Mouse (Mus musculus): ENCODE results near the gene Dgat2. TPM values are rescaled to one million over a fixed set of nuclear protein-coding genes. Genes with fewer than 3 reads are reported as not detected.

The Dgat2 gene
- total RNA-seq, 1 experiment from 2014 or later = 26.4 TPM

- peak; percentile 45 for ATAC-seq (ENCODE audit: extremely low read depth, insufficient number of reproducible peaks, low FRiP score, poor library complexity, severe bottlenecking)
Observed at GRCm38 (mm10) chr7:99146906-99147305, 35.6 kb downstream of the Dgat2 start.

DNA sequence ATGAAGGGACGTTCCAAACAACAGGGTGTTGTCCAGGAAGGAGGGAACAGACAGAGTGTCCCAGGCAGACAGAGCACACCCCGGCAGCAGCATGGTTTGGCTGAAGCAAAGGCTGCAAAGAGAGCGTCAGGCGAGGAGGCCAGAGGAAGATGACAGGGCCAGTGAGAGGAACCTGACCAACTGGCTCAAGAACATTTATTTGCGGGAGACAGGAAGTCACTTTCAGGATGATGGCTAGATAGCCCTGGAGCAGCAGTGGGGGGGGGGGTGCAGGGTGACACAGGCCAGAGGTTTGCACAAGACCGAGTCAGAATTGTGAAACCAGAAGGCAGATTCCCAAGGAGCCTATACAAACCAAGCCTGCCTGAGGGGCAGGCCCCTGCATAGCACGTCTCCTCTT is 36.5 kb downstream of the Dgat2 start:
- no peak for ATAC-seq (ENCODE audit: extremely low read depth, insufficient number of reproducible peaks, low FRiP score, poor library complexity, severe bottlenecking)

DNA sequence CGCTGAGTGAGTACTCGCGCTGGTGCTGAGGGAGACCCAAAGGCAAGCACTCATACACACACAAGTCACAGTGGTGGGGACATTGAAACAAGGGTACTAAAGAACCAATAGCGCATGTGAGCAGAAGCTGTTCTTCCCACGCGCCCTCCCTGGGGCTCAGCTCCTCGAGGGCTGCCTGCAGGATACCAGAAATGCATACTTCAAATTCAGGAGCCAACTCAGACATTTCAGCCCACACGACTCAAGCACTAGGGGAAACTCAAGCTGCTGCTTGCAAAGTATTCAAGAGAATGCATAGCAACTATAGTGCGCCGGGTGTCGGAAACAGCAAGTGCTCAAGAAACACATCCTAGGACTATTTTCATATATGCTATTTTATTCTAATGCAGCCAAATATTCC is 37.9 kb downstream of the Dgat2 start:
- no peak for ATAC-seq (ENCODE audit: extremely low read depth, insufficient number of reproducible peaks, low FRiP score, poor library complexity, severe bottlenecking)

- no peak for ATAC-seq (ENCODE audit: extremely low read depth, insufficient number of reproducible peaks, low FRiP score, poor library complexity, severe bottlenecking)
Observed at GRCm38 (mm10) chr7:99143244-99143643, 39.3 kb downstream of the Dgat2 start.

DNA sequence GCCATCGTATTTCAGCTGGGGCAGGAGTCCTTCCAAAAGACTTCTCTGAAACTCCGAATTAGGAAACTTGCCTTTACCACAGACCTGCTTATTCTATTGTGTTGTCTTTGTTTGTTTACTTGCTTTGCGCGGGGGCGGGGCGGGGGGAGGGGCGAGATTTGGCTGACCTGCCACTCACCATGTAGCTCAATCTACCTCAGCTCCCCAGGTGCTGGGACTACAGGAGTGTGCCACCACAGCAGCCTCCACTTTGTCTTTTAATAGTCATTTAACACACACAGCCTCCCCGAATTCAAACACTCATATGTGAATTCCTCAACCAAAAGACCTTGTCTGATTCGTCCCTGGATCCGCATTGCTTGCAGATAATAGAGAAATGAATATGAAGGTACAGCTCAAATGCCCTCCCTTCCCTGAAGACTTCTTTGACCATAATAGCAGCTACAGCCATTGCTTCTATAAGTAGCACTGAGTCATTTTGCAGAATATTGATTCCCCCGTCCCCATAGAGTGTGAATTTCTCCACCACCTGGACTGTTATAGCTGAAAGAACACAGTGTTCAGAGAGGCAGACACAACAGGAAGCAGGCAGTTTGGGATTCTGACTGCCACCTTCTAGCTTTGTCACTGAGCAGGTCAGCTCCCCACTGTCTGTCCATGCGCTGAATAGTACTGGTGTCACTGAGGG is 40.5 kb downstream of the Dgat2 start:
- ATAC-seq (ENCODE audit: extremely low read depth, insufficient number of reproducible peaks, low FRiP score, poor library complexity, severe bottlenecking) = no peak

DNA sequence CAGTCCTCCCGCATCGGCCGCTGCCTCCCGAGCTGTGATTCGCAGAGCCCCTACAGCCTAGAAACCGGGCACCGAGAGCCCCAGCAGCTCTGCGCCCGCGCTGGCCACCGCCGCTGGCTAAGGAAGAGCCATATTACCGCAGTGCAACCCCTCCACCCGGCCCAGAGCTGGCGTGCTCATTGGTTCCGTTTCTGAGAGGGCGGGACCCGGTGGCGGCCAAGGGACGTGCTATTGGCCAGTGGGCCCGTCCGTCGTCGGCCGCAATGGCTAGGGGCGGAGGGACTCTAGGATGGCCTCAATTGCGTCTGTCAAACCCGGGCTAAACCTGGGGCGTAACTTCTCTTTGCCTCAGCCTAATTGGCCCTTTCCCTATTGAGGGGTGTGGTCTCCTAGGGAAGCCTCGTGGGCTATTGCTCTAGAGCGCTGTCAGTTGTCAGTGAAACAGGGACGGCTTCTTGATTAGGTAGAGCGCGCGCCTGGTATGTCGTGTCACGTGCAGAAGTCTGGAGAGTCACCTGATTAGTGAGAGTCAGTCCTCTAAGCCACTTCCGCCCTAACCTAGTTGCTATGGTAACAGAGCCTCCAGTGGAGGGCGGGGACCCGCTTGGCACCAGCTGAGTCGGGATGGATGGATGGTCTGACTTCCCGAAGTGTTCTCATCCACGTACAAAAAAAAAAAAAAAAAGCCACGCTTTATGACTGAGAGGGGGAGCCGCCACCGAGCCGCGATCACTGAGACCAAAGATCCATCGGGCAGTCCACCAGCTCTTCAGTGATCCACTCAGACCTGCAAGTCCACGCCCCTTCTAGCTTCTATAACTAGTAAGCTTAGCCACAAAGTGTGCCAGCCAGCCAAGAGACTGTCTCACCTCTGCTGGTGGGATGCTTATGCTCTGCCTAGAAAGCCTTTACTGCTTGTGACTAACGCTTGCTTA is 41.3 kb downstream of the Dgat2 start, which contains the start of gene Uvrag:
Gene Uvrag, minus strand, starts transcription at position 158 of the 935 bp plus-strand sequence.
- peak; percentile 88 for ATAC-seq (ENCODE audit: extremely low read depth, insufficient number of reproducible peaks, low FRiP score, poor library complexity, severe bottlenecking)

- no peak for ATAC-seq (ENCODE audit: extremely low read depth, insufficient number of reproducible peaks, low FRiP score, poor library complexity, severe bottlenecking)
Observed at GRCm38 (mm10) chr7:99140511-99140910, 42.0 kb downstream of the Dgat2 start.

DNA sequence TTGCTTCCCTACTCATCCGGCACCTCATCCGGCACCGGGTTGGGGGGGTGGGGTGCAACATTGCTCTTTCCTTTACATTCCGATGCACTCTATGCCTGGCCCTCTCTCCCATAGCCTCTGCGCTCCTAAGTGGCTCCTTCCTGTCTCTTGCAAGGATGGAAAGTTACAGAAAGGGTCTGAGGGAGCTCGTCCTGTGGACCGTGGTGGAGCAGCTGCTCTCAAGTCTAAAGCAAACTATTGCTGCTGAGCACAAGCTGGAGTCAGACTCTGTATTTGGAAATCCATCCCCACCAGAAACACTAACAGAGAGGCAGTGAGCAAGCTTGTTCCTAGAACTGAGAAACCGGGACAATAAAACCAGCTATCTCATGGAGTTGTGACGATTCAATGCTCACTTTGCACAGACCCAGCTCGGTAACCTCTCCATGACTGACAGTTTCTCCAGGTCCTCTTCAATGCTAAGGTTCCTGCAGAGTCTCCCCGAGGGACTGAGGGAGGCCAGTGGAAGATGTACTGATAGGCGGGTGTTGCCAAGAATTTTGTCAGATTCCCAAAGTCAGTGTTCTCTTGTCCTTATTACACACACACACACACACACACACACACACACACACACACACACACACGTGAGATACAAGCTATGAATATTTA is 42.6 kb downstream of the Dgat2 start:
- no peak for ATAC-seq (ENCODE audit: extremely low read depth, insufficient number of reproducible peaks, low FRiP score, poor library complexity, severe bottlenecking)

GRCm38 (mm10) chr7:99137541-99137940 is 45.0 kb downstream of the Dgat2 start:
- no peak for ATAC-seq (ENCODE audit: extremely low read depth, insufficient number of reproducible peaks, low FRiP score, poor library complexity, severe bottlenecking)

DNA sequence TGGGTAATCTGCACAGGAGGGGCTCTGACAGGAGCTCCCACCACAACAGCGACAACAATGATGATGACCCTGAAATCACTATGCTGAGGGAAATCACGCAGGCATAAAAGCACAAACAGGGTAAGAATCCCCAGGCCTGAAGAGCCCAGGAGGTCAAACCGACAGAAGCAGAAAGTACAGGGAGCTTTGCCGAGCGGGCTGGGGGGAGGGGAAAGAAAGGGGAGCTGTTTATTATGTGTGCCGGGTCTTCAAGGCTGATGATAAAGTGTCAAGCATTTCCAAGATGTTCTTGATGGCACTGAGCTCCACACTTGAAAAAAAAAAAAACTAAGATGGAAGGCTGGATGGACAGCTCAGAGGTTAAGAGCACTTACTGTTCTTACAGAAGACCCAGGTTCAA is 45.7 kb downstream of the Dgat2 start:
- no peak for ATAC-seq (ENCODE audit: extremely low read depth, insufficient number of reproducible peaks, low FRiP score, poor library complexity, severe bottlenecking)

DNA sequence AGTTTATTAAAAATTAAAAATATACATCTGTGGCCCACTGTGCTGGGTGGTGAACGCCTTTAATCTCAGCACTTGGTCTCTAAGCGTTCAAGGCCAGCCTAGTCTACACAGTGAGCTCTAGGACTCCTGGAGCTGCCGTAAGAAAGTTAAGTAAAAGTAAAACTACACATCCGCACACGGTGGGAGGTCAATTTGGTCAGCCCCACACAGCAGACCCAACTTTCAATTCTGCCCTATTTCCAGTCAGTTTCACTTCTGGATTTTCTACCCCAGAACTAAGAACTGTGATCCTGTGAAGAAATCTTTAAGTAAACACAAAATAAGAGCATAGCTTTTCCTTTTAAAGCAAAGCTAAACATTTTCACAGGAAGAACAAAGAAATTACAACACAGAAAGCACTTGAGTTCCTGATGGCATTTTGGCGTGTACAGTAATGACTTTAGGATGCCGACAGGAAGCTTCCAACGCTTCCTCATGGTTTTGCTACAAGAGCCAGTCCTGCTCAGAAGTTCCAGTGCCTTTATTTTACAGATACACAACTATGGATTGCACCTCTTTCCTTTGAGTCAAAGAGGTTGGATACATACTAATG is 48.6 kb downstream of the Dgat2 start:
- ATAC-seq (ENCODE audit: extremely low read depth, insufficient number of reproducible peaks, low FRiP score, poor library complexity, severe bottlenecking) = peak; percentile 33; the same call in 1 of the 2 replicates

- no peak for ATAC-seq (ENCODE audit: extremely low read depth, insufficient number of reproducible peaks, low FRiP score, poor library complexity, severe bottlenecking)
Observed at GRCm38 (mm10) chr7:99132597-99132996, 49.9 kb downstream of the Dgat2 start.

DNA sequence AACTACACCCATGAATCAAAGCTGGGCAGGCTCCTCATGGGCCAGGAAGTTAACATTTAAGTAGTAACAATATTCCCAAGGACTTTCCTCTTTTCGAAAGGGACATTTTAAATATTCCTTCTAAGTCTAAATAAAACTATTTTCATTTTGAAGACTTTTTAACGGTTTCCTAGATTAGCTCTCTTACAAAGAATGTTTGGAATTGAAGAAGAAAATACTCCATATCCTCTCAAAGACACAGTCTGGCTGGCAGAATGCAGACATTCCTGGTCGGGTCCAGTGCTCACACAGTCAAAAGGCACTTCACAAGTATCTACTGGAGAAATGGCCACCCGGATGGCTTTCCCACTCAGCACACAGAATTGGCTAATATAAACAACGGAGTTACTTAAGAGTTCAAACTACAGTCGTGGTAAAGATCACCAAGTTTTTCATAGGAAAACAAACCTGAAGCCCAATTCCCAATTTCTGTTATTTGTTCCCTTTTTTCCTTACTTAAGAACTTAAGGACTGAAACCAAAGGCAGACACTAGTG is 50.6 kb downstream of the Dgat2 start:
- no peak for ATAC-seq (ENCODE audit: extremely low read depth, insufficient number of reproducible peaks, low FRiP score, poor library complexity, severe bottlenecking)

DNA sequence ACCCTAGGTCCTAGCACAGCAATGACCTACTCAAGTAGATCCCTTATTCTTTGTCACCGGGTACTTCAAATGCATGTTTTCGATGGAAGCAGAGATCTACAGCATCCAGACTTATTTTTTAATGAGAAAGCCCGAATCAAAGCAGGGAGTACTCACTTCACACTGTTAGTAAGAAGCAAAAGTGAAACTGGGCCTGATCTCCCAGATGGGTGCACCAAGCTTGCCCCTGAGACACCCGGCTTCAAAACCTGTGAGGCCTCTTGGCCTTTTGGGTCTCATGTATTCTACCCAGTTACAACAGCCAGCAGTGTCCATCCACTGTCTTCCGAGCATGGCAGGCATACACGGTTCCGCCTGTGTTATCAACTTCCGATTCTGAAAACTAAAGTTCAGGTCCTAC is 53.6 kb downstream of the Dgat2 start:
- peak; percentile 23; the same call in 1 of the 2 replicates for ATAC-seq (ENCODE audit: extremely low read depth, insufficient number of reproducible peaks, low FRiP score, poor library complexity, severe bottlenecking)

DNA sequence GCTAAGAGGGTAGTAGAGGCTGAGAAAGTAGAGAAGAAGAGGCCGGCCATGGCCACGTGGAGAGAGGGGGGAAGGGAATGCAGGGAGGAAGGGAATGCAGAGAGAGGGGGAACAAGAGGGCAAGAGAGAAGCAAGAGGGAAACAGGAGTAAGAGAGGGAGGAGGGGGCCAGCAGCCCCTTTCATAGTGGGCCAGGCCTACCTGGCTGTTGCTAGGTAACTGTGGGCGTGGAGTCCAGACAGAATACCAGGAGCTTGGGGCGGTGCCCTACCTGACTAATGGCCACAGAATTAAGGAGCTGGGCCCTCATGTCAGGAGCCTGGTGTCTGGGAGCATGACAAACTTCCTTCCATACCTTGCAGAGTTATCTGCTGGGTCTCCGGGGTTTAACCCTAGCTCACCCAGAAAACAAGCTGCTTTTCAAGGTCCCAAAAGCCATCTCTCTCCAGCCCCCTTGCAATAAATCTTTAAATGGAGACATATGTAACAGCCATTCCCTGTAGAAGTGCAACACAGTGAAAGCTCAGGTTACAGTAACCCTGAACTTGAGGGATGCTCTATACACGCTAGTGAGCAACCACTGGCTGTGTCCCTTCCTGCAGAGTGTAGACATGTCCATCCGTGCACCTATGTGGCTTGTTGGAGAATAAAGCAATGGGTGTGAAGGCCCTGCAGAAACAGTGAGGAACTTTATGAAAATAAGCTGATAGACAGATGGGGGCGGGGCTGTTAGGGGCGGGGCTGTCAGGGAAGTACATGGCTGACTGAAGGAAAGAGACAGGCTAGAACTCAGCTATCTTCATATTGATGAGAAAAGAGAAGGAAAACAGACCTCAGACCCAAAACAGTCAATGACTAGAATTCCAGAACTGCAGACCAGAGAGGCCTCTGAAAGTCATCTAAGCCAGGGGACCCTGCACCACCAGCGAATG is 54.2 kb downstream of the Dgat2 start:
- no peak for ATAC-seq (ENCODE audit: extremely low read depth, insufficient number of reproducible peaks, low FRiP score, poor library complexity, severe bottlenecking)

GRCm38 (mm10) chr7:99126057-99126456 is 56.5 kb downstream of the Dgat2 start:
- no peak for ATAC-seq (ENCODE audit: extremely low read depth, insufficient number of reproducible peaks, low FRiP score, poor library complexity, severe bottlenecking)

DNA sequence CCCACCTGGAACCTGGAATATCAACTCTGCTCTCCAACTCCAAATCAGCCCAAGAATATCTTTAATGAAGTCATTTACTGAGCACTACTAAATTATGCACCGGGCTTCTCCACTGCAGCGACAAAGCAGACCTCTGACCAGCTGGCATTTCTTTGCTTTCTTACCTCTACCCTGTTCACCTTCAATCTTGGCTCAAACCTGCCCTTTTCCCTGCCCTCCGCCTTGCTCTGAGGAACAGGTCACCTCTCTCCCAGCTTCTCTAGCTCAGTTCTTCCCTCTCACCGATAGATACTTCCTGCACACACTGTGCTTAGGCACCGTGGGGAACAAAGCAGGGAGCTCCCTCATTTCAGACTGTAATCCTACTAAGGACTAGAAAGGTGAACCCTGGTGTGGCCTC is 59.9 kb downstream of the Dgat2 start:
- ATAC-seq (ENCODE audit: extremely low read depth, insufficient number of reproducible peaks, low FRiP score, poor library complexity, severe bottlenecking) = no peak
